Mouse (Mus musculus) mouse trophoblast stem cell (cell line): Measurements from ENCODE around the gene Lipi.

Source experiments
- in situ Hi-C, 2 experiments: fragments of 300-500 bp; cut with MseI, MboI; formaldehyde crosslinking; loops; 2 replicates in 1 of 2; 3 replicates in 1 of 2; pipeline ENCODE4 v1.15.1; 2025

Gene Lipi

DNA sequence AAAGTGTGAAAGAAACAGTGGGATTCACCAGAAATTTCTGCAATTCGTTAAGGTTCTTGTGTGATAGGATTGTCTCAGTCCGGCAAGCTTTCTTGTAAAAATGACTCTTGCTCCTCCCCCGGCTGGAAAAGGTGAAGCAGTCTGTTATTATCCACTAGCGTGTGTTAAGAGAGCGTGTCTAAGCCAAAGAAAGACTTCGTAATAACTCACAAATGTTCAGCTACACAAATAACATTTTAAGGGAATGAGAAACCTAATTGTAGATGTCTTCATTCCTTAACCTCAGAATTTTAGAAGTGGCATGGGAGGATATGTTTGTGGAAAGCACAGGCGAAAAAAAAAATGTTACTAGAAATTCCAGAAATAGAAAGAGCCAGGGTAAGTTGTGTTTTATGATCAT is at the start of gene Lipi:
Gene Lipi, minus strand, starts transcription at position 101 of the 400 bp plus-strand sequence.
- in situ Hi-C loops = no loop called here

GRCm38 (mm10) chr16:75627862-75628261 is 42.0 kb upstream of the Lipi start:
- in situ Hi-C loops = no loop called here

GRCm38 (mm10) chr16:75617651-75618349 is 31.9 kb upstream of the Lipi start:
- in situ Hi-C loops = no loop called here

DNA sequence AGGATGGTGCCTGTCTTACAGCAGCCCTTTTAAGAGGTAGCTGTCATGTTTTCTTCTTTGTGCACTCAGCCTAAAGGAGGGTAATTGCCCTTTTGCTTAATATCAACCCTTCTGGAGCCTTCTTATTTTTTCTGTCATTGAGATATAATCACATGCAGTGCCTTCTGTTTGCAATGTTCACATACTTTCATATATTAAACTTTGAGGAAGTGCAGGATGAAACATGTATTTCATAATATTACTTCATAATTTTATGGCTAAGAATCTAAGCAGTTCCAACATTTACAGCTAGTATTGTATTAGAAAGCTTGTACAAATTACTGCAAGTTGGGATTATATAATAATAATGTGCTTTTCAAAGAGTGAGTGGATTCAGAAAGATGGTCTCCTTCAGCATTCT is 26.7 kb upstream of the Lipi start:
- in situ Hi-C loops = no loop called here

- in situ Hi-C loops = no loop called here
Measured at GRCm38 (mm10) chr16:75606415-75606814, 20.6 kb upstream of the Lipi start.

DNA sequence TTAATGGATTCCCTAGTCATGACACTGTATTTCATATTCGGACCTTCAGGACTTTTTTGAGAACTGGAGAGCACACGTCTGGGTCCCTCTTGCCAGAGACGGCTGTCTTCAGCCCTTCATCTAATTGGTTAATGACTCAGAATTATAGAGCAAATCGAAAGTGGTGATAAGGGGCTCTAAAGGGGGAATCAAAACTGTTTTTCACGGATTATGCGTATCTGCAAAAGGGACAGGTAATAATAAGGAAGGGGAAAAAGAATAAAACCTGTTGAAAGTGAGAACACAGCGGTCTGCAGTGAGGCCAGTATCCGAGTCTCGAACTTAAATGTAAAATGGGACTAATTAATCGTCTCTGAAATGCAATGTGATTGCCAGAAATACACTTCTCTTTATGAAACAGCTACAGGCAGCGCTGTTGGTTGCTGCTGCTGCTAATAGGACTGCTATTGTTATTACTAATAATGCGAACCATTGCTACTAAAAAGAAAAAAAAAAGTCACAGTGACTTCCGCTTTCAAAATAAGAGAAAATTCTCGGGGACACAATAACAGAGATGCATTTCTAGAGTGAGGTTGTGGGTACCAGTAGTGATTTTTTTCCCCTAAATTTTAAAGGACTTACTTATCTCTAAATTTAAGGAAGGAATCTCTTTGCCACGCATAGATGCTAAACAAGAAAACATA is 7.8 kb upstream of the Lipi start:
- in situ Hi-C loops = no loop called here

- in situ Hi-C loops = no loop called here
Measured at GRCm38 (mm10) chr16:75592671-75593500, 7.0 kb upstream of the Lipi start, which contains the start of gene Rbm11. Gene Rbm11, plus strand, starts transcription at chr16:75592844.

GRCm38 (mm10) chr16:75586466-75586865 is 605 bp upstream of the Lipi start:
- in situ Hi-C loops = no loop called here

GRCm38 (mm10) chr16:75582279-75582678 is 3.6 kb downstream of the Lipi start:
- in situ Hi-C loops = no loop called here

DNA sequence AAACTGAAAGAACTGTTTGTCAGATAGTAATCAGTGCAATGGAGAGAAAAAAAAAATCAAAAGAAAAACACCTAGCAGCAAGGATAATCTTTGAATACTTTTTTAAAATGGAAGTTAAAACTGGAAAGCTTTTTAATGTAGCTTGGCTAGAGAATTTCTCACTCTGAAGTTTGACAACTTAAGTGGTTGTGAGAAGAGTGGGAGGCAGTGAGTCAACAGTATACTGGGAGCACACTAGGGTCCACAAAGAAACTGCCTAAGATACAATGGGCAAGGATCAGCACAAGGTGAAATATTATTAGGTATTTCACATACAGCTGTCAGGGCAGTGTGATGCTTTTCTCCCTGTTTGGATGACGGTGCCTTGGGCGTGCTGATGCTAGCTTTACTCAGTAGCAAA is 23.0 kb downstream of the Lipi start:
- in situ Hi-C loops = no loop called here

GRCm38 (mm10) chr16:75545310-75545709 is 40.6 kb downstream of the Lipi start:
- in situ Hi-C loops = no loop called here

DNA sequence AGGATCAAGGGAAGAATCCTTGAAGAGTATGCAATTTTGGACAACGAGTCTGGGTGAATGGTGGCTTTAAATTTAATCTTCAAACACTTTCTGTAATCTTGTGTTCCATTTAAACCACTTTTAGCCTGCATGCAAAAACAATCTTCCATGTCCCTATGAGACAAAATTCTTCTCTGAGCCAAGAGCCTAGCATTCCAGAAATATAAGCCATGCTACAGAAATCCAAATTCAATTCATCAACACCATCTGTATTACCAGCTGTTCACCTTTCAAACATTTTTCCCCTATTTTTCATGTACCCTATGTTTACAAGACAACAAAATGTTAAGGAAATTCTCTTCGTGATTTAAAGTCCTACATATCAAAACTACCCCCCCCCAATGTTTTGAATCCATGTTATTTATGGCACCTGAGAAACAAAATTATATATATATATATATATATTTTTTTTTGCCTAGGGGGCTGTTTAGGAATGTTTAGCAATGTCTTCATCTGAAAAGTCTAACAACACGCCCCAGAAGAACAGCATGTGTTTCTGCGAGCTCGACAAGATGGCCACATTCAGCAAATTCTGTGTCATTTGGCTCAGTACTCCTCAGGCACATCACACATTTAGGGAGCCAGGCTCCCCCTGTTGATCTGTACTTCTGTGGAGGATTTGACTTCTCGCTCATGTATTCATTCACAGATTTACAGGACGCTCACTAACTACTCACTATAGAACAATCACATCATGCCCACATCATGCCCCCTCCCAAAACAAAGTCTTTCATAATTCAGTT is 47.9 kb downstream of the Lipi start:
- in situ Hi-C loops = no loop called here

DNA sequence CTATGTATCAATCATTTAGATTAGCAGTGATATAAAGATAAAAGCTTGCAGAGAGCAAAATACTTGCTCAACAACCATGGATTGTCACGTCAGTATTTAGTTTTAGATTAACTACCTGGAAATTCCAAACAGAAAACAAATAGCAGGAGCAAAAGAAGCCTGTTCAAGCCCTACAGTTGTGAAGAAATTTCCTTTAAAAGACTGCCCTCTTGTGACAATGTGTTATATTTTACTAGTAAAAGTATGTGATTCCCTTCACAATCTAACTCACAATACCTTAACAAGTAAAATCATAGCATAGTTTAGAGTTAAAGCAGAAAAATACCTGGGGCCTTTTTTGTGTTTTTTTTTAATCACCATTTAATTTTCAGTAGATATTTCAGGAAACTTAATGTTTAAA is 54.2 kb downstream of the Lipi start:
- in situ Hi-C loops = no loop called here

DNA sequence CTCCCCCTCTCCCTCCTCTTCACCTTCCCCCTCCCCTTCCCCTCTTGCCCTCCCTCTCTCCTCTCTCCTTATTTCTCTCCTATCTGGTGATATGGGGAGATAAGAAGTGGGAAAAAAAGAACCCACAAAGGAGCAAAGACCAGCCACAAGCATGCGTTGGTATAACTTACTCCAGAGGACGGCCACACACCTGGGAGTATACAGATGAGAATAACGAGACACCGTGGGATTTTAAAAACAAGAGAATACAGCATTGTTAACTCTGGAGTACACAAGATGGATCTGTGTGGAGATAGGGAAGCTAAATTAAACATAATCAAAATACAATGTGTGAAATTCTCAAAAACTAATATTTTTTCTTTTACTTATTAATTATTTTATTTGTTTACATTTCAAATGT is 89.3 kb downstream of the Lipi start:
- in situ Hi-C loops = no loop called here
